Mouse (Mus musculus): ENCODE results near the gene Cbarp. TPM values are rescaled to one million over a fixed set of nuclear protein-coding genes. Genes with fewer than 3 reads are reported as not detected.

Gene Cbarp
- not detected for polyA plus RNA-seq (2014; fragmentation: Illumina TruSeq; extraction: RNeasy Lipid Tissue Mini Kit (QIAGEN cat#74804); ENCODE audit: low read depth, low replicate concordance)

GRCm38 (mm10) chr10:80140666-80141035 is at the start of gene Cbarp:
TSS of gene Cbarp (minus strand) at chr10:80140835.

GRCm38 (mm10) chr10:80179068-80180051 is 38.7 kb upstream of the Cbarp start, which contains the start of gene Efna2:
TSS of gene Efna2 (plus strand) at chr10:80179482.

GRCm38 (mm10) chr10:80172527-80173292 is 32.1 kb upstream of the Cbarp start, which contains the start of gene 1600002K03Rik:
TSS of gene 1600002K03Rik (plus strand) at chr10:80172944.

GRCm38 (mm10) chr10:80165392-80166128 is 24.9 kb upstream of the Cbarp start, which contains the start of gene Cirbp:
TSS of gene Cirbp (plus strand) at chr10:80165985.

GRCm38 (mm10) chr10:80147719-80148601 is 7.3 kb upstream of the Cbarp start, which contains the start of gene Midn:
TSS of gene Midn (plus strand) at chr10:80148272.

GRCm38 (mm10) chr10:80138553-80139438 is 1.8 kb downstream of the Cbarp start, which contains the start of gene Atp5d:
TSS of gene Atp5d (plus strand) at chr10:80138632.

GRCm38 (mm10) chr10:80115290-80115943 is 25.2 kb downstream of the Cbarp start, which contains the start of gene Stk11:
TSS of gene Stk11 (plus strand) at chr10:80115803.

GRCm38 (mm10) chr10:80105460-80105859 is 35.2 kb downstream of the Cbarp start, which contains the start of gene Sbno2:
TSS of gene Sbno2 (minus strand) at chr10:80105571.

Other genes with a start within 250 kb of the Cbarp start
- gene Cfd, start 250.0 kb downstream of the Cbarp start, polyA plus RNA-seq (2014; fragmentation: Illumina TruSeq; extraction: RNeasy Lipid Tissue Mini Kit (QIAGEN cat#74804); ENCODE audit: low read depth, low replicate concordance) = not detected
- gene Med16, start 231.9 kb downstream of the Cbarp start, polyA plus RNA-seq (2014; fragmentation: Illumina TruSeq; extraction: RNeasy Lipid Tissue Mini Kit (QIAGEN cat#74804); ENCODE audit: low read depth, low replicate concordance) = 0.20 TPM
- not detected for gene Gm26602, start 230.0 kb downstream of the Cbarp start, polyA plus RNA-seq (2014; fragmentation: Illumina TruSeq; extraction: RNeasy Lipid Tissue Mini Kit (QIAGEN cat#74804); ENCODE audit: low read depth, low replicate concordance)
- 0.16 TPM for gene Kiss1r, start 223.9 kb downstream of the Cbarp start, polyA plus RNA-seq (2014; fragmentation: Illumina TruSeq; extraction: RNeasy Lipid Tissue Mini Kit (QIAGEN cat#74804); ENCODE audit: low read depth, low replicate concordance)
- gene R3hdm4, start 219.6 kb downstream of the Cbarp start, polyA plus RNA-seq (2014; fragmentation: Illumina TruSeq; extraction: RNeasy Lipid Tissue Mini Kit (QIAGEN cat#74804); ENCODE audit: low read depth, low replicate concordance) = 6.4 TPM
- gene Arid3a, start 213.8 kb downstream of the Cbarp start, polyA plus RNA-seq (2014; fragmentation: Illumina TruSeq; extraction: RNeasy Lipid Tissue Mini Kit (QIAGEN cat#74804); ENCODE audit: low read depth, low replicate concordance) = 3.1 TPM
- 1.7 TPM for gene Wdr18, start 180.7 kb downstream of the Cbarp start, polyA plus RNA-seq (2014; fragmentation: Illumina TruSeq; extraction: RNeasy Lipid Tissue Mini Kit (QIAGEN cat#74804); ENCODE audit: low read depth, low replicate concordance)
- not detected for gene Grin3b, start 170.1 kb downstream of the Cbarp start, polyA plus RNA-seq (2014; fragmentation: Illumina TruSeq; extraction: RNeasy Lipid Tissue Mini Kit (QIAGEN cat#74804); ENCODE audit: low read depth, low replicate concordance)
- 0.40 TPM for gene Tmem259, start 156.5 kb downstream of the Cbarp start, polyA plus RNA-seq (2014; fragmentation: Illumina TruSeq; extraction: RNeasy Lipid Tissue Mini Kit (QIAGEN cat#74804); ENCODE audit: low read depth, low replicate concordance)
- 3.0 TPM for gene Cnn2, start 152.3 kb downstream of the Cbarp start, polyA plus RNA-seq (2014; fragmentation: Illumina TruSeq; extraction: RNeasy Lipid Tissue Mini Kit (QIAGEN cat#74804); ENCODE audit: low read depth, low replicate concordance)
- 0.12 TPM for gene Abca7, start 144.3 kb downstream of the Cbarp start, polyA plus RNA-seq (2014; fragmentation: Illumina TruSeq; extraction: RNeasy Lipid Tissue Mini Kit (QIAGEN cat#74804); ENCODE audit: low read depth, low replicate concordance)
- not detected for gene Arhgap45, start 124.2 kb downstream of the Cbarp start, polyA plus RNA-seq (2014; fragmentation: Illumina TruSeq; extraction: RNeasy Lipid Tissue Mini Kit (QIAGEN cat#74804); ENCODE audit: low read depth, low replicate concordance)
- 0.32 TPM for gene Polr2e, start 101.0 kb downstream of the Cbarp start, polyA plus RNA-seq (2014; fragmentation: Illumina TruSeq; extraction: RNeasy Lipid Tissue Mini Kit (QIAGEN cat#74804); ENCODE audit: low read depth, low replicate concordance)
- gene Gpx4, start 93.7 kb downstream of the Cbarp start, polyA plus RNA-seq (2014; fragmentation: Illumina TruSeq; extraction: RNeasy Lipid Tissue Mini Kit (QIAGEN cat#74804); ENCODE audit: low read depth, low replicate concordance) = 92.2 TPM
- gene Sbno2, start 35.3 kb downstream of the Cbarp start, polyA plus RNA-seq (2014; fragmentation: Illumina TruSeq; extraction: RNeasy Lipid Tissue Mini Kit (QIAGEN cat#74804); ENCODE audit: low read depth, low replicate concordance) = 0.24 TPM
- 3.9 TPM for gene Stk11, start 25.0 kb downstream of the Cbarp start, polyA plus RNA-seq (2014; fragmentation: Illumina TruSeq; extraction: RNeasy Lipid Tissue Mini Kit (QIAGEN cat#74804); ENCODE audit: low read depth, low replicate concordance)
- gene Atp5d, start 2.2 kb downstream of the Cbarp start, polyA plus RNA-seq (2014; fragmentation: Illumina TruSeq; extraction: RNeasy Lipid Tissue Mini Kit (QIAGEN cat#74804); ENCODE audit: low read depth, low replicate concordance) = 0.85 TPM
- gene Midn, start 7.4 kb upstream of the Cbarp start, polyA plus RNA-seq (2014; fragmentation: Illumina TruSeq; extraction: RNeasy Lipid Tissue Mini Kit (QIAGEN cat#74804); ENCODE audit: low read depth, low replicate concordance) = 5.1 TPM
- gene Cirbp, start 25.1 kb upstream of the Cbarp start, polyA plus RNA-seq (2014; fragmentation: Illumina TruSeq; extraction: RNeasy Lipid Tissue Mini Kit (QIAGEN cat#74804); ENCODE audit: low read depth, low replicate concordance) = 12.5 TPM
- not detected for gene 1600002K03Rik, start 32.1 kb upstream of the Cbarp start, polyA plus RNA-seq (2014; fragmentation: Illumina TruSeq; extraction: RNeasy Lipid Tissue Mini Kit (QIAGEN cat#74804); ENCODE audit: low read depth, low replicate concordance)
- 0.40 TPM for gene Efna2, start 38.6 kb upstream of the Cbarp start, polyA plus RNA-seq (2014; fragmentation: Illumina TruSeq; extraction: RNeasy Lipid Tissue Mini Kit (QIAGEN cat#74804); ENCODE audit: low read depth, low replicate concordance)
- 3.0 TPM for gene Mum1, start 85.6 kb upstream of the Cbarp start, polyA plus RNA-seq (2014; fragmentation: Illumina TruSeq; extraction: RNeasy Lipid Tissue Mini Kit (QIAGEN cat#74804); ENCODE audit: low read depth, low replicate concordance)
- 4.1 TPM for gene Ndufs7, start 108.3 kb upstream of the Cbarp start, polyA plus RNA-seq (2014; fragmentation: Illumina TruSeq; extraction: RNeasy Lipid Tissue Mini Kit (QIAGEN cat#74804); ENCODE audit: low read depth, low replicate concordance)
- gene Gamt, start 120.2 kb upstream of the Cbarp start, polyA plus RNA-seq (2014; fragmentation: Illumina TruSeq; extraction: RNeasy Lipid Tissue Mini Kit (QIAGEN cat#74804); ENCODE audit: low read depth, low replicate concordance) = 1.3 TPM
- gene Dazap1, start 120.7 kb upstream of the Cbarp start, polyA plus RNA-seq (2014; fragmentation: Illumina TruSeq; extraction: RNeasy Lipid Tissue Mini Kit (QIAGEN cat#74804); ENCODE audit: low read depth, low replicate concordance) = 13.7 TPM
- not detected for gene Rps15, start 151.6 kb upstream of the Cbarp start, polyA plus RNA-seq (2014; fragmentation: Illumina TruSeq; extraction: RNeasy Lipid Tissue Mini Kit (QIAGEN cat#74804); ENCODE audit: low read depth, low replicate concordance)
- not detected for gene Apc2, start 155.1 kb upstream of the Cbarp start, polyA plus RNA-seq (2014; fragmentation: Illumina TruSeq; extraction: RNeasy Lipid Tissue Mini Kit (QIAGEN cat#74804); ENCODE audit: low read depth, low replicate concordance)
- gene 2310011J03Rik, start 179.7 kb upstream of the Cbarp start, polyA plus RNA-seq (2014; fragmentation: Illumina TruSeq; extraction: RNeasy Lipid Tissue Mini Kit (QIAGEN cat#74804); ENCODE audit: low read depth, low replicate concordance) = 0.73 TPM
- not detected for gene Pcsk4, start 188.7 kb upstream of the Cbarp start, polyA plus RNA-seq (2014; fragmentation: Illumina TruSeq; extraction: RNeasy Lipid Tissue Mini Kit (QIAGEN cat#74804); ENCODE audit: low read depth, low replicate concordance)
- 1.3 TPM for gene Reep6, start 189.1 kb upstream of the Cbarp start, polyA plus RNA-seq (2014; fragmentation: Illumina TruSeq; extraction: RNeasy Lipid Tissue Mini Kit (QIAGEN cat#74804); ENCODE audit: low read depth, low replicate concordance)
- gene Adamtsl5, start 207.6 kb upstream of the Cbarp start, polyA plus RNA-seq (2014; fragmentation: Illumina TruSeq; extraction: RNeasy Lipid Tissue Mini Kit (QIAGEN cat#74804); ENCODE audit: low read depth, low replicate concordance) = 0.12 TPM
- gene Plk5, start 215.6 kb upstream of the Cbarp start, polyA plus RNA-seq (2014; fragmentation: Illumina TruSeq; extraction: RNeasy Lipid Tissue Mini Kit (QIAGEN cat#74804); ENCODE audit: low read depth, low replicate concordance) = not detected
- 2.8 TPM for gene Mex3d, start 246.8 kb upstream of the Cbarp start, polyA plus RNA-seq (2014; fragmentation: Illumina TruSeq; extraction: RNeasy Lipid Tissue Mini Kit (QIAGEN cat#74804); ENCODE audit: low read depth, low replicate concordance)

Data from kidney, adult 10 weeks (tissue).